Mouse (Mus musculus): ENCODE measurements around the gene Shc2.

Gene Shc2

GRCm38 (mm10) chr10:79579781-79580180 lies 57.9 kb downstream of the Shc2 start:
- no peak for DNase-seq

GRCm38 (mm10) chr10:79578891-79579290 lies 58.8 kb downstream of the Shc2 start:
- DNase-seq: no peak

GRCm38 (mm10) chr10:79578276-79578675 lies 59.4 kb downstream of the Shc2 start:
- no peak for DNase-seq

GRCm38 (mm10) chr10:79577376-79577775 lies 60.3 kb downstream of the Shc2 start:
- no peak for DNase-seq

GRCm38 (mm10) chr10:79575754-79576153 lies 62.0 kb downstream of the Shc2 start:
- no peak for DNase-seq

GRCm38 (mm10) chr10:79574796-79575195 lies 62.9 kb downstream of the Shc2 start:
- DNase-seq: no peak

GRCm38 (mm10) chr10:79574350-79574749 lies 63.4 kb downstream of the Shc2 start:
- DNase-seq: no peak

GRCm38 (mm10) chr10:79573611-79574010 lies 64.1 kb downstream of the Shc2 start:
- DNase-seq: no peak

GRCm38 (mm10) chr10:79571314-79571713 lies 66.4 kb downstream of the Shc2 start:
- no peak for DNase-seq

GRCm38 (mm10) chr10:79569921-79570320 lies 67.8 kb downstream of the Shc2 start:
- DNase-seq: no peak

All from thymus, postnatal 14 days (tissue).